In the genomic region with DNA sequence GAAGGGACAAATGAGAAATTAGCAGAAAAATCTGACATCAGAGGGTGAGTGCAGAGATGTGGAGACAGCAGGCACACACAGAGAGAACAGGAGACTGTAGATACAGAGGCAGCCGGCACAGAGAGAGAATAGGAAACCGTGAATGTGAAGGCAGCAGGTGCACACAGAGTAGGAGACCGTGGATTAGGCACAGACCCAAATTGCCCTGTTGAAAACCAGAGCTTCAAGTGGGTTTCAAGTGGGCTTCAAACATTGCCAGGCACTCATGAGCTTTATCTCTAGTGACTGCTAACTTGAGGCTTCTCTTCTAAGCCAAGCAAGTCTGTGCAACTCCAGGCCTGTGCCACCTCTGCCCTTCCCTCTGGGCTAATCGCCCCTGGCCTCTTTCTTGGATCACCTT, we compare ENCODE assay signal across 18 mouse cellular contexts. TPM values are rescaled to one million over a fixed set of nuclear protein-coding genes. Genes with fewer than 3 reads are reported as not detected.
DNase-seq lines count a peak whose midpoint lies in the region; ATAC-seq and TF ChIP-seq lines count a peak whose summit lies in the region.
"Had no signal": no experiment of that assay in that cellular context is flagged by ENCODE, and none has a peak within 500 bp of the region (broad histone marks: within the 10 kb centered on the region; RNA-seq: fewer than 3 reads in every experiment).

No protein-coding gene starts in this region.

- no peak overlapping the region for H3K4me2 ChIP-seq in heart, embryonic 11.5 days
- no peak overlapping the region for H3K4me2 ChIP-seq in heart, embryonic 12.5 days
- no peak overlapping the region for H3K4me2 ChIP-seq in midbrain, postnatal 0 days (ENCODE audit: low read depth, low read length, poor library complexity, severe bottlenecking)
- no peak overlapping the region for H3K4me2 ChIP-seq in midbrain, embryonic 14.5 days (ENCODE audit: low read length)
- no peak overlapping the region for H3K4me2 ChIP-seq in lung, postnatal 0 days (replicated peaks; ENCODE audit: low read depth, low read length)
- H3K4me2 ChIP-seq in stomach, postnatal 0 days (replicated peaks; ENCODE audit: low read depth) = no peak overlapping the region
- no peak overlapping the region for H3K4me2 ChIP-seq in liver, postnatal 0 days (ENCODE audit: low read depth, low read length)
- H3K4me2 ChIP-seq: heart, embryonic 13.5 days had no signal

- DNase-seq in midbrain, postnatal 0 days (ENCODE audit: low spot score) = peak; percentile 4
- no peak for DNase-seq in midbrain, embryonic 14.5 days
- DNase-seq in lung, postnatal 0 days (ENCODE audit: low spot score) = peak; percentile 67
- DNase-seq in stomach, postnatal 0 days (ENCODE audit: low spot score) = no peak
- DNase-seq in liver, postnatal 0 days = no peak
- DNase-seq: cerebellum, adult 2 months; gastrocnemius, postnatal 10 days; kidney, adult 18-20 months; kidney, postnatal 14 days; layer of hippocampus, postnatal 36 days had no signal

- H3K27me3 ChIP-seq in heart, embryonic 11.5 days (ENCODE audit: control insufficient read depth, insufficient read depth, low read length) = no peaks in the 10 kb centered on the region
- no peaks in the 10 kb centered on the region for H3K27me3 ChIP-seq in heart, embryonic 12.5 days (replicated peaks)
- H3K27me3 ChIP-seq in midbrain, postnatal 0 days (ENCODE audit: insufficient read depth, low read length) = no peaks in the 10 kb centered on the region
- H3K27me3 ChIP-seq in midbrain, embryonic 14.5 days (ENCODE audit: control insufficient read depth, insufficient read depth, low read length) = no peaks in the 10 kb centered on the region
- H3K27me3 ChIP-seq in lung, postnatal 0 days (replicated peaks; ENCODE audit: insufficient read depth, low read length) = no peaks in the 10 kb centered on the region
- no peaks in the 10 kb centered on the region for H3K27me3 ChIP-seq in stomach, postnatal 0 days (ENCODE audit: control insufficient read depth, insufficient read depth, low read length)
- H3K27me3 ChIP-seq in liver, postnatal 0 days (ENCODE audit: insufficient read depth, low read length) = no peaks in the 10 kb centered on the region
- H3K27me3 ChIP-seq: megakaryocyte, embryonic 14.5 days had no signal

- ATAC-seq in heart, embryonic 11.5 days (replicated peaks; ENCODE audit: insufficient number of reproducible peaks, low FRiP score, low TSS enrichment) = 0 out of 2 replicates have a peak, but pooled peaks have one; percentile 42
- no peak for ATAC-seq in heart, embryonic 12.5 days (ENCODE audit: insufficient number of reproducible peaks, low FRiP score)
- no peak for ATAC-seq in midbrain, postnatal 0 days (ENCODE audit: low FRiP score)
- no peak for ATAC-seq in midbrain, embryonic 14.5 days (ENCODE audit: low FRiP score, low TSS enrichment)
- ATAC-seq in lung, postnatal 0 days = peak; percentile 90
- ATAC-seq in stomach, postnatal 0 days (ENCODE audit: low FRiP score, low TSS enrichment) = no peak
- no peak for ATAC-seq in liver, postnatal 0 days
- ATAC-seq: forebrain, embryonic 14.5 days; hindbrain, embryonic 16.5 days had no signal

- WGBS in heart, embryonic 11.5 days (ENCODE audit: insufficient replicate concordance) = 48% methylated on average over 4 of the region's 4 CpGs
- 38% methylated on average over 4 of the region's 4 CpGs for WGBS in heart, embryonic 12.5 days
- 69% methylated on average over 4 of the region's 4 CpGs for WGBS in midbrain, postnatal 0 days
- WGBS in midbrain, embryonic 14.5 days = 81% methylated on average over 4 of the region's 4 CpGs
- WGBS in lung, postnatal 0 days = 42% methylated on average over 4 of the region's 4 CpGs
- WGBS in stomach, postnatal 0 days = 70% methylated on average over 4 of the region's 4 CpGs
- 73% methylated on average over 4 of the region's 4 CpGs for WGBS in liver, postnatal 0 days (ENCODE audit: insufficient replicate concordance)

- no peak for TF ChIP-seq CTCF in midbrain, postnatal 0 days (IDR thresholded peaks at IDR 0.05)
- no peak for TF ChIP-seq CTCF in lung, postnatal 0 days (IDR thresholded peaks at IDR 0.05)
- no peak for TF ChIP-seq CTCF in stomach, postnatal 0 days (IDR thresholded peaks at IDR 0.05; ENCODE audit: low read depth)
- no peak for TF ChIP-seq CTCF in liver, postnatal 0 days (IDR thresholded peaks at IDR 0.05; ENCODE audit: low read depth)

- H3K9ac ChIP-seq in heart, embryonic 11.5 days (ENCODE audit: low read depth, low read length) = no peak overlapping the region
- no peak overlapping the region for H3K9ac ChIP-seq in heart, embryonic 12.5 days
- H3K9ac ChIP-seq in midbrain, postnatal 0 days (replicated peaks; ENCODE audit: low read length, poor library complexity, severe bottlenecking) = no peak overlapping the region
- H3K9ac ChIP-seq in midbrain, embryonic 14.5 days (replicated peaks; ENCODE audit: low read length) = no peak overlapping the region
- no peak overlapping the region for H3K9ac ChIP-seq in lung, postnatal 0 days (replicated peaks; ENCODE audit: low read depth)
- no peak overlapping the region for H3K9ac ChIP-seq in stomach, postnatal 0 days (ENCODE audit: low read length)
- H3K9ac ChIP-seq in liver, postnatal 0 days (replicated peaks) = no peak overlapping the region
- H3K9ac ChIP-seq: heart, embryonic 13.5 days; liver, embryonic 14.5 days had no signal

- no peaks in the 10 kb centered on the region for H3K9me3 ChIP-seq in heart, embryonic 11.5 days (replicated peaks; ENCODE audit: control insufficient read depth, low read length)
- no peaks in the 10 kb centered on the region for H3K9me3 ChIP-seq in heart, embryonic 12.5 days (replicated peaks)
- no peaks in the 10 kb centered on the region for H3K9me3 ChIP-seq in midbrain, postnatal 0 days (ENCODE audit: low read length)
- no peaks in the 10 kb centered on the region for H3K9me3 ChIP-seq in midbrain, embryonic 14.5 days (ENCODE audit: control insufficient read depth, low read length)
- H3K9me3 ChIP-seq in lung, postnatal 0 days (ENCODE audit: low read length) = no peaks in the 10 kb centered on the region
- no peaks in the 10 kb centered on the region for H3K9me3 ChIP-seq in stomach, postnatal 0 days (ENCODE audit: control insufficient read depth, low read length)
- H3K9me3 ChIP-seq in liver, postnatal 0 days (ENCODE audit: low read length) = no peaks in the 10 kb centered on the region
- H3K9me3 ChIP-seq: megakaryocyte, embryonic 14.5 days had no signal

- no peak overlapping the region for H3K27ac ChIP-seq in heart, embryonic 11.5 days (ENCODE audit: low read depth, low read length)
- no peak overlapping the region for H3K27ac ChIP-seq in heart, embryonic 12.5 days (ENCODE audit: poor library complexity, severe bottlenecking)
- no peak overlapping the region for H3K27ac ChIP-seq in midbrain, postnatal 0 days (ENCODE audit: low read depth, low read length)
- H3K27ac ChIP-seq in midbrain, embryonic 14.5 days (replicated peaks; ENCODE audit: low read depth, low read length) = no peak overlapping the region
- no peak overlapping the region for H3K27ac ChIP-seq in lung, postnatal 0 days (ENCODE audit: low read length)
- no peak overlapping the region for H3K27ac ChIP-seq in stomach, postnatal 0 days (replicated peaks)
- no peak overlapping the region for H3K27ac ChIP-seq in liver, postnatal 0 days (ENCODE audit: low read depth)
- H3K27ac ChIP-seq: heart, embryonic 13.5 days; layer of hippocampus, adult 2 months; liver, embryonic 14.5 days had no signal

- no peak overlapping the region for H3K4me3 ChIP-seq in heart, embryonic 11.5 days (ENCODE audit: low read depth, low read length)
- no peak overlapping the region for H3K4me3 ChIP-seq in heart, embryonic 12.5 days
- H3K4me3 ChIP-seq in midbrain, postnatal 0 days (ENCODE audit: low read depth, low read length) = no peak overlapping the region
- H3K4me3 ChIP-seq in midbrain, embryonic 14.5 days (replicated peaks; ENCODE audit: low read depth, low read length) = no peak overlapping the region
- H3K4me3 ChIP-seq in lung, postnatal 0 days (ENCODE audit: low read depth, low read length) = no peak overlapping the region
- H3K4me3 ChIP-seq in stomach, postnatal 0 days (ENCODE audit: low read depth, low read length) = no peak overlapping the region
- no peak overlapping the region for H3K4me3 ChIP-seq in liver, postnatal 0 days (ENCODE audit: low read depth, low read length)
- H3K4me3 ChIP-seq: heart, embryonic 13.5 days; layer of hippocampus, adult 2 months; megakaryocyte, embryonic 14.5 days had no signal

- TF ChIP-seq EP300 in lung, postnatal 0 days (IDR thresholded peaks at IDR 0.05) = peak; percentile 61
- TF ChIP-seq EP300 in stomach, postnatal 0 days (optimal IDR thresholded peaks at IDR 0.05) = no peak
- TF ChIP-seq EP300 in liver, postnatal 0 days (IDR thresholded peaks at IDR 0.05; ENCODE audit: low read depth) = no peak

- no peaks in the 10 kb centered on the region for H3K36me3 ChIP-seq in heart, embryonic 11.5 days (ENCODE audit: control insufficient read depth, insufficient read depth, low read length)
- no peaks in the 10 kb centered on the region for H3K36me3 ChIP-seq in heart, embryonic 12.5 days
- no peaks in the 10 kb centered on the region for H3K36me3 ChIP-seq in midbrain, postnatal 0 days (ENCODE audit: insufficient read depth, low read length)
- H3K36me3 ChIP-seq in midbrain, embryonic 14.5 days (ENCODE audit: control insufficient read depth, insufficient read depth, low read length) = no peaks in the 10 kb centered on the region
- no peaks in the 10 kb centered on the region for H3K36me3 ChIP-seq in lung, postnatal 0 days (ENCODE audit: insufficient read depth, low read length)
- no peaks in the 10 kb centered on the region for H3K36me3 ChIP-seq in stomach, postnatal 0 days (ENCODE audit: control insufficient read depth, insufficient read depth, low read length)
- no peaks in the 10 kb centered on the region for H3K36me3 ChIP-seq in liver, postnatal 0 days (replicated peaks; ENCODE audit: insufficient read depth, low read length)
- H3K36me3 ChIP-seq: heart, embryonic 13.5 days had no signal

- no peaks in the 10 kb centered on the region; the same call in 1 of the 2 replicates for H3K4me1 ChIP-seq in heart, embryonic 11.5 days (ENCODE audit: control insufficient read depth, insufficient read depth, low read length)
- peaks cover 6% of the 10 kb centered on the region for H3K4me1 ChIP-seq in heart, embryonic 12.5 days (replicated peaks)
- H3K4me1 ChIP-seq in midbrain, postnatal 0 days (ENCODE audit: insufficient read depth, low read length) = no peaks in the 10 kb centered on the region
- H3K4me1 ChIP-seq in midbrain, embryonic 14.5 days (ENCODE audit: control insufficient read depth, insufficient read depth, low read length) = no peaks in the 10 kb centered on the region
- peaks cover 2% of the 10 kb centered on the region; the same call in 1 of the 2 replicates for H3K4me1 ChIP-seq in lung, postnatal 0 days (ENCODE audit: insufficient read depth, low read depth, low read length)
- no peaks in the 10 kb centered on the region for H3K4me1 ChIP-seq in stomach, postnatal 0 days (replicated peaks; ENCODE audit: control insufficient read depth, insufficient read depth)
- H3K4me1 ChIP-seq in liver, postnatal 0 days (ENCODE audit: insufficient read depth) = no peaks in the 10 kb centered on the region
- H3K4me1 ChIP-seq: megakaryocyte, embryonic 14.5 days had no signal

RNA-seq across cellular contexts. Expression of gene Efemp1, which starts 35.6 kb away (rescaled TPM):
- polyA plus RNA-seq in heart, embryonic 11.5 days (2014; fragmentation: Nextera tagmentation; extraction: Ambion mirVana) = 27.9 and 28.6 TPM in 2 replicates
- 12.8 and 14.4 TPM in 2 replicates for polyA plus RNA-seq in heart, embryonic 12.5 days (2016; fragmentation: Nextera tagmentation; extraction: Ambion mirVana)
- 7.1 and 8.1 TPM in 2 replicates for total RNA-seq in midbrain, postnatal 0 days (2014; rRNA removed)
- polyA plus RNA-seq in midbrain, postnatal 0 days (2015; fragmentation: Nextera tagmentation; extraction: Ambion mirVana) = 8.5 TPM in 2 replicates
- 0.45 and 3.6 TPM in 2 replicates for polyA plus RNA-seq in midbrain, embryonic 14.5 days (2014; fragmentation: Nextera tagmentation; extraction: Ambion mirVana)
- polyA plus RNA-seq in lung, postnatal 0 days (2015; fragmentation: Nextera tagmentation; extraction: Ambion mirVana) = 25.8 and 39.7 TPM in 2 replicates
- 11.1 and 17.8 TPM in 2 replicates for polyA plus RNA-seq in stomach, postnatal 0 days (2015; fragmentation: Nextera tagmentation; extraction: Ambion mirVana)
- polyA plus RNA-seq in liver, postnatal 0 days (2015; fragmentation: Nextera tagmentation; extraction: Ambion mirVana) = 2.3 and 2.5 TPM in 2 replicates

Comparison
In these comparisons a context has a peak if more than half of its experiments do, and no peak if none do; other contexts are left out.
1. ATAC-seq: peak in heart, embryonic 11.5 days (single experiment) and lung, postnatal 0 days (single experiment); none in heart, embryonic 12.5 days (single experiment), midbrain, postnatal 0 days (single experiment), midbrain, embryonic 14.5 days (single experiment), stomach, postnatal 0 days (single experiment) and liver, postnatal 0 days (single experiment).
2. DNase-seq: peak in midbrain, postnatal 0 days (single experiment) and lung, postnatal 0 days (single experiment); none in midbrain, embryonic 14.5 days (single experiment), stomach, postnatal 0 days (single experiment) and liver, postnatal 0 days (single experiment).